In the genomic region with DNA sequence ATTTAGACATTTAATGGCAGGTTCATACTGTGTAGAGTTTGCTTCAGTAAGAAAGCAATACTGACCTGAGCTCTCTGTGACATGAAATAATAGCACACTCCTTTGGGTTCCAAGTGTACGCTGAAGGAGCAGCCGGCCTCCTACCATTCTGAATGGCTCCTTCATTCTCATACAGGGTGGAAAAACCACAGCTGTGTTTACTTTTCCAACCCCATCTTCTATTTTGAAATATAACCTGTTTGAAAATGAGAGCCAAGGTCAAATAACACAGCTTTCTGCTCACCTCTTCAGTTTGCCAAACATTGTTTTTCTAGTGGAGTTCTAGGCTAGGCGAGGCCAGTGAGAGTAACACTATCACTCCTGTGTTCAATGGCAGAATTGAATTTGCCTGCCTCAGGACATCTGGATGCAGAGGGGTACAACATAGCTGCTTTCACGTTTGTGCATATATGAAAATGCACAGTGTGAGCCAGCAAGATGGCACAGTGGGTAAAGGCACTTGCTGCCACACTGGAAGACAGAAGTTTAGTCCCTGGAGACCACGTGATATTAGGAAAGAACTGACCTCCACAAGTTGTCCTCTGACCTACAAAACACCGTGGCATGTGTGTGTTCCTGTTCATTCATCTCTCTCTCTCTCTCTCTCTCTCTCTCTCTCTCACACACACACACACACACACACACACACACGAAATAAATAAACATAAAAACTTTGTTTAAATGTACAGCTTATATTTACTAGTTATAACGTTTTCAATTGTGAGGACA, we compare ENCODE assay signal across 15 mouse cellular contexts.
DNase-seq lines count a peak whose midpoint lies in the region; ATAC-seq lines count a peak whose summit lies in the region.
"Had no signal": no experiment of that assay in that cellular context is flagged by ENCODE, and none has a peak within 500 bp of the region (broad histone marks: within the 10 kb centered on the region; RNA-seq: fewer than 3 reads in every experiment).

No protein-coding gene starts in this region.

- H3K36me3 ChIP-seq in kidney, embryonic 15.5 days = no peaks in the 10 kb centered on the region
- no peaks in the 10 kb centered on the region for H3K36me3 ChIP-seq in lung, embryonic 15.5 days
- H3K36me3 ChIP-seq in limb, embryonic 15.5 days = no peaks in the 10 kb centered on the region
- H3K36me3 ChIP-seq: heart, embryonic 12.5 days had no signal

- H3K27ac ChIP-seq in kidney, embryonic 15.5 days = no peak overlapping the region
- peak overlapping the region; percentile 31 for H3K27ac ChIP-seq in lung, embryonic 15.5 days
- H3K27ac ChIP-seq in limb, embryonic 15.5 days = 0 out of 2 replicates have a peak overlapping the region, but pooled peaks have one; percentile 11

- no peak overlapping the region for H3K4me3 ChIP-seq in kidney, embryonic 15.5 days (replicated peaks)
- no peak overlapping the region for H3K4me3 ChIP-seq in lung, embryonic 15.5 days
- no peak overlapping the region for H3K4me3 ChIP-seq in limb, embryonic 15.5 days
- H3K4me3 ChIP-seq: heart, embryonic 12.5 days had no signal

- ATAC-seq in kidney, embryonic 15.5 days (replicated peaks; ENCODE audit: low FRiP score) = peak; percentile 43
- ATAC-seq in lung, embryonic 15.5 days (ENCODE audit: borderline replicate concordance, extremely low read depth, low FRiP score, low TSS enrichment) = peak; percentile 65
- ATAC-seq in limb, embryonic 15.5 days (ENCODE audit: insufficient number of reproducible peaks, low FRiP score, low TSS enrichment, low read depth) = no peak
- no peak for ATAC-seq in megakaryocyte, adult 5-6 weeks (ENCODE audit: poor library complexity, severe bottlenecking)
- ATAC-seq: hindbrain, embryonic 16.5 days; midbrain, embryonic 16.5 days had no signal

- DNase-seq in kidney, adult 9 months = no peak
- DNase-seq in lung, postnatal 4 days = no peak
- no peak for DNase-seq in urinary bladder, adult 2 months (ENCODE audit: low spot score)
- DNase-seq: cerebellum, adult 8-10 months; gastrocnemius, postnatal 36 days; heart, postnatal 36 days; kidney, adult 8-10 months had no signal

- H3K9ac ChIP-seq in kidney, embryonic 15.5 days = no peak overlapping the region
- H3K9ac ChIP-seq in lung, embryonic 15.5 days = no peak overlapping the region
- H3K9ac ChIP-seq in limb, embryonic 15.5 days = no peak overlapping the region
- H3K9ac ChIP-seq: heart, embryonic 12.5 days had no signal

- H3K4me1 ChIP-seq in kidney, embryonic 15.5 days = peaks cover 25% of the 10 kb centered on the region
- H3K4me1 ChIP-seq in lung, embryonic 15.5 days = 0 out of 2 replicates have a peak, but pooled peaks cover 5% of the 10 kb centered on the region
- peaks cover 4% of the 10 kb centered on the region; the same call in 1 of the 2 replicates for H3K4me1 ChIP-seq in limb, embryonic 15.5 days

- no peaks in the 10 kb centered on the region for H3K9me3 ChIP-seq in kidney, embryonic 15.5 days (replicated peaks)
- H3K9me3 ChIP-seq in lung, embryonic 15.5 days = no peaks in the 10 kb centered on the region
- no peaks in the 10 kb centered on the region for H3K9me3 ChIP-seq in limb, embryonic 15.5 days
- H3K9me3 ChIP-seq: G1E; heart, embryonic 12.5 days had no signal

- WGBS in kidney, embryonic 15.5 days = 43% methylated on average over 8 of the region's 8 CpGs
- 36% methylated on average over 8 of the region's 8 CpGs for WGBS in lung, embryonic 15.5 days
- WGBS in limb, embryonic 15.5 days = 72% methylated on average over 8 of the region's 8 CpGs

- no peak overlapping the region for H3K4me2 ChIP-seq in kidney, embryonic 15.5 days
- H3K4me2 ChIP-seq in lung, embryonic 15.5 days = no peak overlapping the region
- H3K4me2 ChIP-seq in limb, embryonic 15.5 days = no peak overlapping the region
- H3K4me2 ChIP-seq: heart, embryonic 12.5 days had no signal

- H3K27me3 ChIP-seq in kidney, embryonic 15.5 days = no peaks in the 10 kb centered on the region
- H3K27me3 ChIP-seq in lung, embryonic 15.5 days = no peaks in the 10 kb centered on the region
- H3K27me3 ChIP-seq in limb, embryonic 15.5 days = no peaks in the 10 kb centered on the region

Comparison
In these comparisons a context has a peak if more than half of its experiments do, and no peak if none do; other contexts are left out.
1. ATAC-seq: peak in kidney, embryonic 15.5 days (single experiment) and lung, embryonic 15.5 days (single experiment); none in limb, embryonic 15.5 days (single experiment) and megakaryocyte, adult 5-6 weeks (single experiment).